Mouse (Mus musculus) thymus, postnatal 36 days (tissue): ENCODE results near the gene Lrrc56.
"Not testable (repeated sequence)": the region's sequence is repeated elsewhere in the genome, so short reads cannot be mapped to it uniquely, and the experiment has no call there.

Source experiments
- DNase-seq, 2 experiments: peaks; one replicate each; pipeline ENCODE4 v3.0.0; 2022; ENCODE audit warnings: mixed read lengths in 2 of 2

The Lrrc56 gene

DNA sequence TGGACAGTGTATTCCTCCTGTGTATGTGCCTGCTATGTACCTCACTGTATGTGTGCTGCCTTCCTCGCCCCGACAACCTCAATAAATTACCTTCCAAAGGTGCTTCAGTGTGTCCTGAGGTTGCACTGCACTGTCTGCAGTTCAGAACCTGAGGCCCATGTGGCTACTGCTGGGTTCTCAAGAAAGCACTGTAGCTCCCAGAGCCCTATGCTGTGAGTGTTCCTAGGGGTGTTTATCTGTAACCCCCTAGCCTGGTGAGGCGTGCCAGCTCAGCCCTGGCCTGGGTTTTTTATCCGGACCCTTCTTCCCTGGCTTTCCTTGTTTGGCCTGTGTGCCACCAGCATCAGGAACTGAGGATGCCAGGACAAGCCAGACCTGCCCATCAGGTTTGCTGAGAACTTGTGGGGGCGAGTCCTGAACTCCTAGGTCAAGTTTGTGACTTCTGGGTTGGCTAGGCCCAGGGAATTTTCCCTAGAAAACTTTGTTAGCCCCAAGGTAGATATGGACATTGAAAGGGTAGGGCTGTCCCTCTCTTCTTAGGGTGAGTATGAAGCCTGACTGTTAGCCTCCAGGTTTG is 24.7 kb downstream of the Lrrc56 start:
- no peak for DNase-seq

DNA sequence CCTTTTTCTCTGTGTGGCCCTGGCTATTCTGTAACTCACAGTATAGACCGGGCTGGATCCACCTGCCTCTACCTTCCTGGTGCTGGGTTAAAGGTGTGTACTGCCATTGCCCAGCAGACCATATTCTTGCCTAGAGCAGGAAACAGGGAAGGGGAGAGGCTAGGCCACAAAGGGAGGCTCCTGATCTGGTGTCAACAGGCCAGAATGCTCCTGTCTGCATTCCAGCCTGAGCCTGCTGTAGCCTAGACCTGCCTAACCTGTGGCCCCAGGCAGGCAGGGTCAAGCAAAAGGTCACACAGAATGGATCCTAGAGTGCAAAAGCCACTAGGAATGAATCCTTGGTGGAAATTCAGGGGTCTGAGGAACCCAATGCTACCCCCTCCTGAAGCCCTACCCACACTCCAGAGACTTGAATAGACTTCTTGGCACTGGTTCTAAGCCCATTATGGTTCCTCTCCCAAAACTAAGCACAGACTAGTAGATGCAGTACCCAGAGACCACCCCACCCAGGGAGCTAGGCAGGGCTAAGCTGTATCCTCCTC is 25.7 kb downstream of the Lrrc56 start:
- DNase-seq, result no peak

DNA sequence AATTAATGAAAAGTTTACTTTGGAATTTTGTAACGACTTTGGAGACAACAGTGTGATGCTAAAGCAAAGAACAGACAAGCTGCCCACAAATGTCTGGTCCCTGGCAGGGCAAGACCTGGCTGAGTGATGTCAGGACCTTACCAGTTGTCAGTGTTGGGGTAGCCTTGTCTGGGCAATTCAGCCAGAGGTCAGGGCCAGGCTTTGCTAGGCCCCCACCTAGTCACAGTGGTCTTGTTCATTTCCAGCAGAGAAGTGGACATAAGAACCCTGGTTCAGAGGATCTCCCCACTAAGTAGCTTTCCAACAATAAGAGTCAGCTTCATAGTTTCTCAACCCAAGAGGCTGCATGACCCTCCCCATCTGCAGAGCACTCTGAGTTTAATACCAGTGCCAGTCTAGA is 26.4 kb downstream of the Lrrc56 start:
- no peak for DNase-seq

DNA sequence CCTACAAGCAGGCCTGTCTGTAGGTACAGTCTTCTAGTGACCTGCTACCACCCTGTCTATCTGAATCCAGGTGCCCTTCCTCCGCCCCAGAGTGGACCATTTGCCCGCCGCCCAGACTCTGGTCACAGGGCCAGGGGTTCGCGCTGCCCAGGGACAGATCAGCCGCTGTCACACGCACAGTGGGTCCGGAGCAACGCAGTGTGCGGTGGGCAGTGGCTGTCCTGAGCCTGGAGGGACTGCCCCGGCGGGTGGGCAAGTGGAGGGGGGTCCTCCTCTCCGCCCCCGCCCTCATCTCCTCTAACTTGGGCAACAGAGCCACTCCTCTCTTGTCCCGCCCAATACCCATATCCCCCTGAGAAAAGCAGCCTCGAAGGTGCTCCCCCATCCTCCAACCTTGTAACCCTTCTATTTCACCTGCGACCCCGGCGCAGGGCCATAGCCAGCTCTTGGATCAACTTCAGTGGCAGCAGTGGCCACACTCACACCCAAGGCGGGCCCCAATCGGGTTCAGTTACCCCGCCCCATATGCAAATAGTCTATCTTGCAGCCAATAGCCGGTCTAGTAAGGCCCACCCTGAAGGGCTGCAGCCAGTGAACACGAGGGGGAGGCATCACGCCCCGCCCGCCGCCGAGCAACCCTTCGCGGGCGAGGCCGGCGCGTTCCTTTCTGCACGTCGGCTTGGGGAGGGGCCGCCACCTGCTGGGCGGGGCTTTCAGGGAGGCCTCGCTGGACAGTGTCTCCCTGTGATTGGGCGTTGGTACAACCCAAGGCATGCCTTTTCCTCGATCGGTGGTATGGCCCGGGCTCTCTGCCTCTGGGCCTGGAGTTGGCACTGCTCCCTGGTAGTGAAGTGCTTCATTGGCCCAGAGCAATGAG is 27.5 kb downstream of the Lrrc56 start:
- DNase-seq, result peak; percentile 88 to 93

DNA sequence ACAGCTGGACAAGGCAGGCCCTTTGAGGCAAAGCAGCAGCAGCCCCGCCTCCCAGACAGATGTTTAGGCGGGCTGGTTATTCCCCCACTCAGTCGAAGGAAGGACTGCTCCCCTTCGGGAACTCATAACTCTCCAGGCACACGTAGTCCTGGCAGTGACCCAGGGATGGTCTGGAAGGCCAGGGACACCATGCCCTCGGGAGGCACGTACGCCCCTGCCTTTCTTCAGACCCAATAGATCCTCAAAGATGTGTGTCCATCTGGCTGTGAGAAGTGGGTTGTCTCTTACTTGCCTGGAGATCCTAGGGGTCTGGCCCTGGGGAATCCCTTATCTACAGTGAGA is 28.1 kb downstream of the Lrrc56 start:
- no peak for DNase-seq

DNA sequence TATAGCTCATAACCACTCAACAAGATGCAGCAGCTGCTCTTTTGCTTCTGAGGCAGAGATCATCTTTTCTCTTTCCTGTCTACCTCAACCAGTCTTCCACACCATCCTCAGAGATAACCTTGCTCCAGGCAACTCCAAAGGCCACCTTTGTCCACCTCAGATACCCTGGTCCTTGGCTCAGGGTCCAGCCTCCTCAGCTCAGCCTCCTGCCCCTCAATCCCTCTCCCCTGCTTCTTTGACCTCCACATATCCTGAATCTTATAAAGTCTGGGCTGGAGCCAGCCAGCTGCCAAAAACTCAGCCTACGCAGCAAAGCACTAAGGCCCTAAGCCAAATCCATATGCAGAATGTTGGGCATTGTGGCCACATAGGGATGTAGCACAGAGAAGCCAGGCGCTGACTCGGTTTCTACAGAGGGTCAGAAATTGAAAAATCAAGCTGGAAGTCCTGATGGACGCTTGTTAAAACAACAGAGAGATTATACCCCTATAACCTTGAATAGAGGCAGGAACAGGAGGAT is 28.8 kb downstream of the Lrrc56 start:
- no peak for DNase-seq

DNA sequence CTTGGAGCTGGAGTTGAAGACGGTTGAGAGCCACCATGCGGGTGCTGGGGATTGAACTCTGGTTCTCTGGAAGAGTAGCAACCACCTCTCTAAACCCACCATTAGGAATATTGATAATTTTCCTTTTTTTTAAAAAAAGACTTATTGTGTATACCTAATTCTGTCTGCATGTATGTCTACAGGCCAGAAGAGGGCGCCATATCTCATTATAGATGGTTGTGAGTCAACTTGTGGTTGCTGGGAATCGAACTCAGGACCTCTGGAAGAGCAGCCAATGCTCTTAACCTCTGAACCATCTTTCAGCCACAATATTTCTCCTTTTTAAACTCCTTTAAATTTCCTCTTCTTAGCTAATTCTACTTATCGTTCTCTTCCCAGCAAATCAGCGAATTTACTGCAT is 32.6 kb downstream of the Lrrc56 start:
- DNase-seq, result no peak

DNA sequence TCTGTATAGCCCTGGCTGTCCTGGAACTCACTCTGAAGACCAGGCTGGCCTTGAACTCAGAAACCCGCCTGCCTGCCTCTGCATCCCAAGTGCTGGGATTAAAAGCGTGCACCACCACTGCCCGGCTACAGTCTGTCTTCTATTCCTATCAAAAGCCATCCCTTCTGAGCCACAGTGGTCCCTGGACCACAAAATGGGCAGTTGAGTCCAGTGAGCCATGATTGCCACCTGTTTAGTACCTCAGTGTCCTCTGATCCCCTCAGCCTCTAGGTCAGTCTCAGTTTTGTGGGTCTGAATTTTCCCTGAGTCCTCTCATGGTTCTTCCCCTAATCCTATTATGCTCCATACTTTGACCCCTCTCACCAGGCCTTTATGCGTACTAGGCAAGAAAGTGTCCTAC is 33.8 kb downstream of the Lrrc56 start:
- DNase-seq, result no peak

DNA sequence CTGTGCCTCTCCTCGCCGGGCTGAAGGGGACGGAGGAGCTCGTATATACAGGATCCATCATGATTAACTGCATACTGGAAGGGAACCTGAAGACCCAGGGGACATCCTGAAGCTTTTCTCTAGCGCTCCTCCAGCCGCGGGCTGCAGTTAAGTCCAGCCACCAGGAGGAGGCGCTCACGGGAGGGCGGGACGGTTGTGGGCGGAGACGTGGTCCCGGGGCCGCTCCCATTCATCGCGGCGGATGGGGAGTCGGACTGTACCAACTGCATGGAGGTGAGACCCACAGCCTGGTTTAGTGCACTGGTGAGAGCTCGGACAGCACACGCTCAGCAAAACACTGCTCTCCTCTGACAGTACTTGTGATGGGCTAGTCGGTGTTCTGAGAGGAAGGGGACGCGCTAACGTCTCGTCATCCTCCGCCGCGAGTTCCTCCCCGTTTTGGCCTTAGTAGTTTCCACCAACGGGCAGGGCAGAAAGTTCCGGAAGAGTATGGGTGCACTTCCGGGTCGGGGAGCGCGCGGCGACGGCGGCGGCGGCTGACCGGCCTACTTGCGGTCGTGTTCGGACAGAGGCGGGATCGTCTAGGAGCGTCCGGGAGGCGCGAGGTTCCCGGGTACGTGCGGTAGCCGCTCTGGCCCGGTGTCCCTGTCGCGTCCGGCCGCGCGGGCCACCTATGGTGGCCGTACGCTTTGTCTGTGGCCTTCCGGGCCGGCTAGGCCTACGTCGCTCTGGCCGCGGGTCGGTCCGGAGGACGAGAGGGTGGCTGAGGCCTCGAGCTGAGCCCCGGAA is 34.5 kb downstream of the Lrrc56 start, which contains the start of gene Phrf1:
Phrf1 (plus strand) TSS at position 506 of the 789 bp plus-strand sequence.
- peak; percentile 89 to 94 for DNase-seq

DNA sequence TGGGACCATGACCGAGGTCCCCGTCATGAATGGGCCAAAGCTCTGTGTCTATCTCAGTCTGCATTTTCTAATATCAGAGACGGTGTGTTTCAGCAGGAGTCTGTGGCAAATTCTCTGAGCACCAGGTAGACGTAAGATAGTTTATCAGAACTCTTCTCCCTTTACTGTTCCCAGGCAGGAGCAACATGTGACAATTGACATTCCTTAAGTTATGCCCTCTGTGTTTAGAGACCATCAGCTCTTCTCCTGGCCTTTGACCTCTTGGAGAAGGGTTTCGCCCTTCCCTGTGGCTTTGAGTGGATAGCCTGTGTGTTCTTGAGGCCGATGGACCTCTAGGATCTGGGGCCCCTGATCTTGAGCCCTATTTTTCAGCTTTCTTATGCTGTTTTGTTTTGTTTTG is 35.7 kb downstream of the Lrrc56 start:
- DNase-seq, result no peak

DNA sequence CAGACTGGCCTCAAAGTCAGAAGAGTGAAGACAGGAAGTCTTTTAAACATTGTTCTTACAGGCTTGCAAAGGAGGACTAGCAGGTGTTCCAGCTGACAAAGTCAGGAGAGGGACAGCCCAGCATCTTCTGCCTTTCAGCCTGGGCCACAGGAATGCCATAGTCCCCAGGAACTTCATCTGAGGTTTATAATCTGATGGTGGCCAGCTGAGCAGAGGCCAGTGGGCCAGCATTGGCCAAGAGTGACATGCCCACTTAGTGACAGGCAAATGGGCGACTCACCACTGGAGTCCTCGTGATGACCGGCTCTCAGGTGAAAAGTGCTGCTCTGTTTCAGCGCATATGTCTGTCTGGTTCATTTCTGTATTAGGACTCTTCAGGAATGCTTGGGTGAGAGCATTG is 36.6 kb downstream of the Lrrc56 start:
- no peak for DNase-seq

DNA sequence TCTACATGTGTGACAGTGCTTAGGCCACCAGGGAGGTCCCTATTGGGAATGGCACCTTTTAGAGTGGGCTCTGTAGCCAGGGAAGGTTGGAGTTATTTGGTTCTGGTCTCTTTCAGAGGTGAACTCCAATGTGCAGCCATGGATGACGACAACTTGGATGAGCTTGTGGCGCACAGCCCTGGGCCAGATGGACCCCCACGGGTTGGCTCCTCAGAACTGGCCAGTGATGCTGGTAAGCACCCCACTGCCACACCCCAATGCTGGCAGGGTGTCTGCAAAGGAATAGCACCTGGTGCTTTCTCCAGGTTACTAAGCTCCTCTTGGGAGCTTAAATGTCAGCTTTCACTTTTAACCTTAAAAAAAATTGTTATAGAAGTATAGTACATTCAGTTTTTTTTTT is 37.2 kb downstream of the Lrrc56 start:
- DNase-seq, result no peak

DNA sequence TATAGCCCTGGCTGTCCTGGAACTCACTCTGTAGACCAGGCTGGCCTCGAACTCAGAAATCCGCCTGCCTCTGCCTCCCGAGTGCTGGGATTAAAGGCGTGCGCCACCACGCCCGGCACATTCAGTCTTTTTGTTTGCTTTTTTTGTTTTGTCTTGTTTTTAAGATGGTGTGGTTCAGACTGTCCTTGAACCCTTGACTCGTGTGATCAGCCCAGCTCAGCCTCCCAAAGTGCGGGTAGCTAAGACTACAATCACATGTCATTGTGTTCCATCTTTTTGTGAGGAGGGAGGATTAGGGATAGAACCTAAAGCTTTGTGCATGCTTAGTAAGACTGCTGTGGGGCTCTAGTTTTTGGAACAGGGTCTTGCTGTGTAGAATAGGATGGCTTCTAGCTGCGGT is 37.6 kb downstream of the Lrrc56 start:
- no peak for DNase-seq

DNA sequence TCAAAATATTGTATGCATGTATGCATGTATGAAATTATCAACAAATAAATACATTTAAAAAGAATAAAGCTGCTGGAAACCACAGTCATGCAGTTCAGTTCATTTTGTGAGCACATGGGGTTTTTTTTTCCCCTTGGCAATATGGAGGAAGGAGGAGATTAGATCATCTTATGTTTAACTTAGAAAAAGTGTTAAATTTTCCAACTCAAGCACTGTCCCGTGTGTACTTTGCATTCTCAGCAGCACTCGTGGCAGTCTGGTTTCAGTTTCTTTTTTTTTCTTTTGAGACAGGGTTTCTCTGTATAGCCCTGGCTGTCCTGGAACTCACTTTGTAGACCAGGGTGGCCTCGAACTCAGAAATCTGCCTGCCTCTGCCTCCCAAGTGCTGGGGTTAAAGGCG is 56.5 kb downstream of the Lrrc56 start:
- not testable (repeated sequence) for DNase-seq

DNA sequence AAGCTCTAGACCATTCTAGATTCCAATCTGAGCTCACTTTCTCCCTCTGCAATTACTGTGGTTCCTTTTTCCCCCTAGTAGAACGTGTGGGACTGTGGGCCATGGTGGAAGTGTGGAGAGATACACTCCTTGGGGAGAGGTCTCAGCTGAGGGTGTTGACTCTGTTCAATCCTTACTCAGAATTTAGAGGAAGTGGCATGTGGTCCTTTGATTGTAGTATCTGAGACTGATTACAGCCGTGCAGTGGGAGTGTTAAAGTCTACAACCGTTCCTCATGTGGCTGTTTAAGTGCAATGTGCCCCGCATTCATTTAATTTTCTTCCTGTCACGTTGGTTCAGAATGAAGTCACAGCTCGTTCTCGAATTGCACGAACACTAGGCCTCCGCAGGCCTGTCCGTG is 62.2 kb downstream of the Lrrc56 start:
- DNase-seq, result no peak
